Mouse (Mus musculus) liver, embryonic 14.5 days (tissue): ENCODE measurements at regions not wholly inside any gene's neighbourhood (a gene's known extent, or its start where the extent isn't known, plus 50 kb on each side); places are given as distances from the start of the nearest gene placed in this dataset.

Source experiments
- CTCF ChIP-seq: IDR thresholded peaks from 2 replicates; pipeline ENCODE4 v1.5.1; 2016; ENCODE audit warnings: antibody characterized with exemption, low read depth, control low read depth
- EP300 ChIP-seq: IDR thresholded peaks from 2 replicates; pipeline ENCODE4 v1.6.1; 2016; ENCODE audit warnings: antibody characterized with exemption, low read depth

GRCm38 (mm10) chr14:101326477-101326941 is 126.4 kb upstream of the Prr30 start:
- no peak for TF ChIP-seq CTCF
- TF ChIP-seq EP300: no peak
